Mouse (Mus musculus): ENCODE measurements around the gene Lyzl4. TPM values are rescaled to one million over a fixed set of nuclear protein-coding genes. Genes with fewer than 3 reads are reported as not detected.

The Lyzl4 gene
- polyA plus RNA-seq, 1 experiment: 0.09 TPM

GRCm38 (mm10) chr9:121657143-121657542 is 15.2 kb upstream of the Lyzl4 start:
- no peak for DNase-seq (ENCODE audit: low read depth, low spot score)
- WGBS: 14% methylated on average over 13 of the region's 13 CpGs

- 31% methylated on average over 5 of the region's 5 CpGs for WGBS
- DNase-seq (ENCODE audit: low read depth, low spot score): no peak
These were observed 14.4 kb upstream of the Lyzl4 start for GRCm38 (mm10) chr9:121656322-121656721.

DNA sequence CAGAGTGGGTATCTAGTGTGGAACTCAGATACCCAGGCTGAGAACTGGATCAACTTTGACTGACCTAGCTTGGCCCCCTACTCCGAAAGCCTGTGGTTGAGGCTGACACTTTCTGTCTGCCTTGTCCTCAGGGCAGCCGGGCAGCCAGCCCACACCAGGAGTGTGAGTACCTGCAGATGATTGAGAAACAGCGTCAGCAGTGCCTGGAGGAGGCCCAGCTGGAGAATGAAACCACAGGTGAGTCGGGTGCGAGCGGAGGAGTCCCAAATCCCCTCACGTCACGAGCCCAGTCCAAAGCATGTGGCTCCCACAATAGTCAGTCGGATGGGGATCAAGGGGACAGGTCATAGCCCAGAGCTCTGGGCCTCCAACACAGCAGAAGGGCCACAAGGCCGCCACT is 11.8 kb upstream of the Lyzl4 start:
- 79% methylated on average over 10 of the region's 10 CpGs for WGBS

GRCm38 (mm10) chr9:121647026-121647425 is 5.1 kb upstream of the Lyzl4 start:
- WGBS: 24% methylated on average over 7 of the region's 7 CpGs
- DNase-seq (ENCODE audit: low read depth, low spot score): no peak

More for the DNA sequence above, 11.8 kb upstream of the Lyzl4 start:
- DNase-seq (ENCODE audit: low read depth, low spot score): no peak

GRCm38 (mm10) chr9:121644855-121645254 is 3.0 kb upstream of the Lyzl4 start:
- no peak for DNase-seq (ENCODE audit: low read depth, low spot score)
- WGBS: 19% methylated on average over 3 of the region's 3 CpGs

- DNase-seq (ENCODE audit: low read depth, low spot score): no peak
- 1% methylated on average over 79 of the region's 79 CpGs for WGBS
These were observed 695 bp upstream of the Lyzl4 start, which contains the start of gene Vipr1 for GRCm38 (mm10) chr9:121642401-121643181. Vipr1 (plus strand) TSS chr9:121642716.

GRCm38 (mm10) chr9:121641235-121641915 is 521 bp downstream of the Lyzl4 start:
- DNase-seq (ENCODE audit: low read depth, low spot score): no peak
- WGBS: 6% methylated on average over 27 of the region's 27 CpGs

DNA sequence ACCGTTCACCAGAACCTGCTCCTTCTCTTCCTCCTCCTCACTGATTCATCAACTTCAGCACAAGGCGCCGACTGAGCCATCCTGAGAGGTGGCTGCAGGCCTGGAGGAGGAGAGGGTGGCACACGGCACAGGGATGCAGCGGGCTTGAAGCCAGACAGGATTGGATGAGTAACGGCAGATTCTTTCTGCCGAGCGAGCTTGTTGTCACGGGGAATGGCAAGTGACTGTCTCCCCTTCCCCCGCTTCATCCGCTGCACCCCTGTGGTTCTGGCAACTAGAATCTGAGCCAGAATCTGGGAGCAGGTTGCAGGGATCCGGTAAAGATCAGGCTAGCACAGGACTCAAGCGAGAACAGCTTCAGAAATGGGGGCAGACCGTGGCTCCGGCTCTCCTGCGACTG is 2.1 kb downstream of the Lyzl4 start:
- WGBS: 80% methylated on average over 16 of the region's 16 CpGs
- no peak for DNase-seq (ENCODE audit: low read depth, low spot score)

DNA sequence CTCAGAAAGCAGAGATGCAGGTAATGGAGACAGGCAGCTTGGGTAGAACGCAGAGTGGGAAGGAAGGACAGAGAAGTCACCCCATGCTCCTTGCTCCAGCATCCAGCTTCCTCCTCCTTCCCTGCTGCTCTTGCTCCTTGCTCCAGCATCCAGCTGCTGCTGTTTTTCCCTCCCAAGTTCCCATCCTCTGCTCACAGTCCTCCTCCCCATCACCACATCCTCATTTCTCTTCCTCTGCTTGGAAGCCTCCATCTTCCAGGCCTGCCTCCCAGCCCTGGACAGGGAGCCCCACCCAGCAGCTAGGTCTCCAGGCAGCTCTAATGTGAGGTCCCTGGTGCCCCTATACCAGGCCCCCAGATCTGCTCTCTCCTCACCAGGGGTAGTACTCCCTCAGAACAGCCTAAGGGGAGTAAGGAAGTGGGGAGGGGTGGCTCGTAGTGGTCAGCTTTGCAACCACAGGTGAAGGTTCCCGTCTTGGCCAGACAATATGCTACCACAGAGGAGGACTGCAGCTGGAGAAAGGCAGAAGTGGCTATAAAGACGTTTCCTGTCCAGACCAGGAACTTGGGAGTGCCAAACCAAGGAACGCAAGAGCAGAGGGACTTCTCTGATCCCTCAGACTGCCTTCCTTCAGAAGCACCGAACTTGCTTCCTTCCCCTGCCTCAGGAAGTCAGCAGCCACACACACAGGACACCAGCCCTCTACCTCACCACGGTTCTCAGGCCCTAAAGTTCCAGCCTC is 5.9 kb downstream of the Lyzl4 start:
- WGBS: 29% methylated on average over 7 of the region's 7 CpGs

GRCm38 (mm10) chr9:121633306-121633705 is 8.6 kb downstream of the Lyzl4 start:
- DNase-seq (ENCODE audit: low read depth, low spot score): no peak
- 20% methylated on average over 6 of the region's 6 CpGs for whole genome bisulfite sequencing

More for the DNA sequence above, 5.9 kb downstream of the Lyzl4 start:
- no peak for DNase-seq (ENCODE audit: low read depth, low spot score)

- WGBS: 80% methylated on average over 10 of the region's 10 CpGs
- DNase-seq (ENCODE audit: low read depth, low spot score): no peak
These were observed 9.0 kb downstream of the Lyzl4 start for GRCm38 (mm10) chr9:121632891-121633290.

DNA sequence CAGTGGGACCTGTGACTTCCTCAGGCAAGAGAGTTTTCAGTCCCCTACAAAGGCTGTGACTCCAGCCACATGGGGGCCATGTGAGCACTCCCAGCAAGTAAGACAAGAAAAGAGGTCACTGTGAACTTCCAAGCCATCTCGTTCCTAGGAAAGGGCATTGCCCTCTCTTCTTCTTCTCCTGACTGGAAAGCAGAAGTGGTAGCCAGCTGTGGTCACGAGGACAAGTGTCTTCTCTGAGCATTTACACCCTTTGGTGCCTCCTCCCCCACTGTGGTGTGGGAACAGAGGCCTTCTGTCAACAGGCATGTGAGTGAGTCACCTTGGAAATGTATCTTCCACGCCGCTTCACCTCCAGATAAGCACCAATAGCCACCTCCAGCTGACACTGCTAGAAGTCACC is 9.9 kb downstream of the Lyzl4 start:
- no peak for DNase-seq (ENCODE audit: low read depth, low spot score)
- 26% methylated on average over 4 of the region's 4 CpGs for WGBS

- 14% methylated on average over 1 of the region's 1 CpGs for WGBS
- DNase-seq (ENCODE audit: low read depth, low spot score): no peak
These were observed 11.3 kb downstream of the Lyzl4 start for GRCm38 (mm10) chr9:121630627-121631026.

- WGBS: 58% methylated on average over 2 of the region's 2 CpGs
- no peak for DNase-seq (ENCODE audit: low read depth, low spot score)
These were observed 17.0 kb downstream of the Lyzl4 start for GRCm38 (mm10) chr9:121624920-121625319.

- no peak for DNase-seq (ENCODE audit: low read depth, low spot score)
- 85% methylated on average over 4 of the region's 4 CpGs for WGBS
These were observed 18.7 kb downstream of the Lyzl4 start for GRCm38 (mm10) chr9:121623235-121623634.

- WGBS: 21% methylated on average over 7 of the region's 7 CpGs
- DNase-seq (ENCODE audit: low read depth, low spot score): no peak
These were observed 22.5 kb downstream of the Lyzl4 start for GRCm38 (mm10) chr9:121619441-121619840.

DNA sequence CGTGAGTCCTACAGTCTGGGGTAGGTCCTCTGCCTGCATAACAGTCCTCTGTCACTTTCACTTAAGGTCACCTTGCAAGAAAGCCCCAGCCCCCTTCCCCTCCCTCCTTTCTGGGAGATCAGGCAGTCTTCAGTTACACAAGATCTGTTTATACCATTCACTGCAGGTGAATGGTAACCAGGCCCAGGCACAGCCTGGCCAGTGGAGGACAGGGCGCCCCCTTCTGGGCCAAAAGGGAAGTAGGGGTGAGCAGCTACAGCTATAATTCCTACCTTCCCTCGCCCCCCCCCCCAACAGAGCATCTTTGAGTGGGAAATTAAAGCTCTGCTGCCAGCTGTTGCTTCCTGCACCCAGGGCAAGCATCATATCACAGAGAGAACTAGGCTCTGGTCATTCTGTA is 25.4 kb downstream of the Lyzl4 start:
- 70% methylated on average over 3 of the region's 3 CpGs for WGBS
- no peak for DNase-seq (ENCODE audit: low read depth, low spot score)

GRCm38 (mm10) chr9:121614241-121614757 is 27.6 kb downstream of the Lyzl4 start:
- DNase-seq (ENCODE audit: low read depth, low spot score): no peak

GRCm38 (mm10) chr9:121613192-121613591 is 28.7 kb downstream of the Lyzl4 start:
- WGBS: 60% methylated on average over 5 of the region's 5 CpGs
- no peak for DNase-seq (ENCODE audit: low read depth, low spot score)

DNA sequence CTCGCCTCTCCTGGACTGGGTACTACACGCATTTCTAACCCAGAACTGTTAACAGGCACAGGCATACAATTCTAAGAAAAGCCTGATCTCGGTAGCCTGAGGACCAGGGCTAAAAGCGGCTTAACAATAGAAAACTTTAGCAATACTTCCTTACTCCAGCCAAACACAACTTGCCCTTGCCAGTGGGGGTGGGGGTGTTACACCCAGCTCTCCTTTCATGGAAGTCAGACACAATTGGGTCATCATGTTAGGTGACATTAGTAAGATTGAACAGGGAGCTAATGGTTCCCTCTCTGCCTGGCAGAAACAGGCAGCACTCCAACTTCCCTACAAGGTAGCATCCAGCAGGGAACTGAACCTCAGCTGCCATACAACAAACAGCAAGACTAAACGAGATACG is 32.5 kb downstream of the Lyzl4 start:
- no peak for DNase-seq (ENCODE audit: low read depth, low spot score)
- WGBS: 65% methylated on average over 6 of the region's 6 CpGs

Measured in large intestine, adult 2 months (tissue).